Mouse (Mus musculus) kidney, postnatal 25 days (tissue): ENCODE data around the gene Chst5.
A peak's percentile ranks its signal among the peaks of the same experiment; 100 is the strongest.
"Not testable (repeated sequence)": the region's sequence is repeated elsewhere in the genome, so short reads cannot be mapped to it uniquely, and the experiment has no call there.

Experiments
- DNase-seq, 2 experiments: peaks; one replicate each; pipeline ENCODE4 v3.0.0; 2021; ENCODE audit warnings: mixed read lengths in 2 of 2

The Chst5 gene

GRCm38 (mm10) chr8:111909621-111910450 is at the start of gene Chst5:
Gene Chst5 (minus strand): TSS chr8:111910447.
- no peak for DNase-seq

- DNase-seq = no peak
Measured at GRCm38 (mm10) chr8:111957231-111957630, 47.0 kb upstream of the Chst5 start.

- no peak for DNase-seq
Measured at GRCm38 (mm10) chr8:111955879-111956278, 45.6 kb upstream of the Chst5 start.

- no peak for DNase-seq
Measured at GRCm38 (mm10) chr8:111954844-111955594, 44.8 kb upstream of the Chst5 start.

GRCm38 (mm10) chr8:111951936-111952335 is 41.7 kb upstream of the Chst5 start:
- no peak for DNase-seq

GRCm38 (mm10) chr8:111951317-111951716 is 41.1 kb upstream of the Chst5 start:
- DNase-seq = no peak

GRCm38 (mm10) chr8:111950846-111951245 is 40.6 kb upstream of the Chst5 start:
- no peak for DNase-seq

GRCm38 (mm10) chr8:111947954-111948353 is 37.7 kb upstream of the Chst5 start:
- DNase-seq = no peak

- no peak for DNase-seq
Measured at GRCm38 (mm10) chr8:111947144-111947543, 36.9 kb upstream of the Chst5 start.

GRCm38 (mm10) chr8:111943544-111943943 is 33.3 kb upstream of the Chst5 start:
- no peak for DNase-seq

GRCm38 (mm10) chr8:111941101-111941454 is 30.8 kb upstream of the Chst5 start:
- DNase-seq = peak; percentile 48 to 76

GRCm38 (mm10) chr8:111940171-111941100 is 30.2 kb upstream of the Chst5 start, which contains the start of gene Gabarapl2:
Gene Gabarapl2 (plus strand): TSS chr8:111940703.
- DNase-seq = peak; percentile 99

GRCm38 (mm10) chr8:111939516-111940142 is 29.4 kb upstream of the Chst5 start:
- DNase-seq = peak; percentile 66 to 89

- DNase-seq = not testable (repeated sequence)
Measured at GRCm38 (mm10) chr8:111938076-111938985, 28.1 kb upstream of the Chst5 start.

GRCm38 (mm10) chr8:111937184-111937583 is 26.9 kb upstream of the Chst5 start:
- DNase-seq = no peak

GRCm38 (mm10) chr8:111934201-111934600 is 24.0 kb upstream of the Chst5 start:
- no peak for DNase-seq

- DNase-seq = peak; percentile 92 to 96
Measured at GRCm38 (mm10) chr8:111933348-111934076, 23.3 kb upstream of the Chst5 start, which contains the start of gene Tmem231. Gene Tmem231 (minus strand): TSS chr8:111933881.

- peak; percentile 82 to 89 for DNase-seq
Measured at GRCm38 (mm10) chr8:111932580-111933336, 22.5 kb upstream of the Chst5 start.

GRCm38 (mm10) chr8:111931721-111932120 is 21.5 kb upstream of the Chst5 start:
- no peak for DNase-seq
